Mouse (Mus musculus): ENCODE results near the gene Elavl3.

DNA sequence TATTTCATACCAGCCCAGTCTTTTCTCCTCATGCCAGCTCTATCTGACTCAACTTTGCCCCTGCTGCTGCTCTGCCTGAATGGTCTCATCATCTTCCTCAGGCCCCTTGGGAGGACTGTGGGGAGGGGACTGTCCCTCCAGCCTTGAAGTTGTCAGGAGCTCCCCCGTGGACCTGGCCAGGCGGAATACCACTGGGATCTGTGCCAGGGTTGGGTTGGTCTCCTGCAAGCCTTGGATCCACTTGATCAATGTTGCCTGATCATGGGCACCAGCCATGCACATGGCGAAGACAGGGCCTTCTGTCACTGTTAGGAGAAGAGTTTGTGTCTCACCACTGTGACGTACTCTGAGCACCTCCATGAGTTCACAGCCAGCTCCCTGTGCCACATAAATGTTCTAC lies 20.5 kb upstream of the Elavl3 start:
- no peak for TF ChIP-seq POLR2A (IDR thresholded peaks at IDR 0.05; ENCODE audit: borderline replicate concordance, insufficient read depth, low read length)
- TF ChIP-seq CTCF (IDR thresholded peaks at IDR 0.05; ENCODE audit: borderline replicate concordance, insufficient read depth, low read depth, low read length): no peak
